Mouse (Mus musculus): ENCODE measurements around the gene Olfr56.

Olfr56 gene

DNA sequence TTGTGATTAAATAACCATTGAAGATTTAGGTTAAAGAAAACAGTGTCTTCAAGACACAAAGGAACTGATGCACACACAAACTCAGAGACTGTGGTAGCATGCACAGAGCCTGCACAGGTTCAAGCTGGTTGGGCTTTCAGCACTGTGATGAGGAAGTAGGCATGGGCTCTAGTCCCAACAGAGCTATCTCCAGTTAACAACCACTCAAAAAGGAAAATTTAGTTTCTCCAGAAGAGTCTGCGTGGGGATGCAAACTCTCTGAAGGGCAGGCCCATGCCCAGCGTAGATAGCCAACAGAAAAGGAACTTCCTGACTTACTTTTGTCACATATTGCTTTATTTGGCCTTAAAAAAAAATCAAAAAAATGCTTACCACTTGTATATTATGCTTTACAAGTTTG is 114.1 kb downstream of the Olfr56 start:
- no peak for DNase-seq

DNA sequence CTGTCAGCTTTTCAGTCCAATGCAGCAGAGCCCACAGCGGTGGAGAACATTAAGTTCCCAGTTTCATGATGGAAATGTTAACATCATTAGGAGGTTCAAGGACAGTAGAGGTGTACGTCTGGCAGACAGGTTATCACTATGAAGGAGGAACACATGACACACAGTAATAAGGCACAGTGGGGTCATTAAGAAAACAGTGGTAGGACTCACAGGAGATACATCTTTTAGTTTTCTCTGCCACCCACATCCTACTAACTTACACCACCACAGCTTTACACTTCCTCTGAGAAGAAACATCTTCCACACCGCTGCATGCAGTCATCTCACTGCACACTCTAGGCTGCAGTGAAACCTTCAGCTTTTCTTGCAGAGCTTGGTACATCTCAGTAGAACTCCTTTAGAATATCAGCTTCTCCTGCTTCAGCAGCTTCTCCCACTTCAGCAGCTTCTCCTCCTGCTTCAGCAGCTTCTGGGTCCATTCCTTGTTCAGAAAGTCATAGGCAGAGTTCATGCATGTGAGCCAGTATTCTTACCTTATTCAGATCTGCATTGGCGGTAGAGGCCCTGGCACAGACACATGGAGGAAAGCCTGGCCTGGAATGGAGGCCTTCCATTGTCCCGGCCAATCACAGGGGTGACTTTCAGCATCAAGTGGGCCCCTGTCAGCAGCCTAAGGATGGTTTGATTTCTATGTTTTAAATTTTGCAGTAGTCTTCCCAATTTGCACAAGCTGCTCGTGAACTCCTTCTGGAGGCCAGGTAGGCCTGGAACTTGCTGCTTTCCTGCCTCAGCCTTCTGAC is 115.4 kb downstream of the Olfr56 start:
- no peak for DNase-seq

DNA sequence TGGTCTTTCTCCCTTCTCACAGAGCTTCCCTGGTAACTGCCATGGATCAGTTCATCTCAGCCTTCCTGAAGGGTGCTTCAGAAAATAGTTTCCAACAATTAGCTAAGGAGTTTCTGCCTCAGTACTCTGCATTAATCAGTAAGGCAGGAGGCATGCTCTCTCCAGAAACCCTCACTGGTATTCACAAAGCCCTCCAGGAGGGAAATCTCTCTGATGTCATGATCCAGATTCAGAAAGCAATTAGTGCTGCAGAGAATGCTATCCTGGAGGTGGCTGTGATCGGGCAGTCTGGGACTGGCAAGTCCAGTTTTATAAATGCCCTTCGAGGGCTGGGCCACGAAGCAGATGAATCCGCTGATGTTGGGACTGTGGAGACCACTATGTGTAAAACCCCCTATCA is 116.7 kb downstream of the Olfr56 start:
- DNase-seq: no peak

DNA sequence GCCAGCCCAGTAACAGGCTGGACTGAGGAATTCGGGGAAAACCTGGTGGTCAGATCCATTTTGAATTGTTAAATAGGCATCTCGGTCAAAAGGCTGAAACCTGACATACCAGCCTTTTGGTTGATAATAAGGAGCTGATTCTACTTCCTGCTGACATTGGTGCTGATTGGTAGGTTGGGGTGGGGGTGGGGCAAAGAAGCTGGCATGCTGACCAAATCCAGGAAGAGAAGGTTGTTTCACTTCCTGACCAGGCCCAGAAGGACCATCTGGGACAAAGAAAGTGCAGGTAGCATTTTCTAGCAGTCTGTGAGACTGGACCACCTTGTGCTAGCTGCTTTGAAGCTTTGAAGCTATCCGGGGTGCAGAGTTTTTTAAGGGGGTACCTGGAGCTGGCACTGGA is 121.7 kb downstream of the Olfr56 start:
- no peak for DNase-seq

DNA sequence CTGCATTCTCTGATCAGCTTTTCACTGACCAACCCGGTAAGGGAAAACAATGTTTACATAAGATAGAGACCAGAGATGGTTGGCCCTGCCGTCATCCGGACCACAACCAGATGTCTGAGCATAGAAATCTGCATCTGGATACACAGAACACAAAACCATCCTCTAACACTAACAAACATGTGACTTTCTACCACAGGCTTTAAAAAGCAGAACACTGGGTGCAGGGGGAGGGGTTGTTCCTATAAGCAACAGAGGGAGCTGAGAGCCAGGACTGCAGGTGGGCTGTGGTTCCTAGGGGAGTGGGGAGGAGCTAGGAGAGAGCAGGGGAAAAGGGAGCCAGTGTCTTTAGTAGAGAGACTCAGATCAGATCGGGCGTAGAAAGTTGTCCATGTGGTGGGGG is 122.8 kb downstream of the Olfr56 start:
- no peak for DNase-seq

DNA sequence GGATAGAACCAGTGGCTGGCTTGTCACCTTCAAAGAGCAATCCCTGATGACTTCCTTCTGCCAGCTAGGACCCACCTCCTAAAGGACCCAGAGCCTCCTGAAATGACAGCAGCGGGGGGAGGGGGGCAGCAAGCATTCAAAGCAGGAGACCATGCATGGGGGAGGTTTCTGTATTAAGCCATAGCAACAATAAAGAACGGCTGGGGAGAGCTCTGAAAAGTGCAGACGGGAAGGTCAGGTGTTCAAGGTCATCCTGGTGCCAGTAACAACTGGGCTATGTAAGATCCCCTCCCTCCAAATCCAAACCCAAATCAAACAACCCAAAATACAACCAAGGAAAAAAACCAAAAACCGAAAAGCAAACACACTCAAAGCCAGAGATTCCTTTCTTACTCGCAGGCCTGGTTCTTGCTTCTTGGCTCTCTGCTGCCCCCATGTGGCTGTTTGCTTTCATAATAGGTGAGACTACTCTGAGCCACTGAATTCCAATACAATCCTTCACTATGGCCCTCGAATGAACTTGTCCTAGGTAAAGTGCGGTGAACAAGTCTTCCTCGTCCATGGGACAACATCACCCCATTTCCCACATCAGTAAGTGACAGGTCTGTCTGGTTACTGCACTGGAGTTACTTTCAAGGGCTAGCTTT is 124.5 kb downstream of the Olfr56 start:
- peak; percentile 89 for DNase-seq

DNA sequence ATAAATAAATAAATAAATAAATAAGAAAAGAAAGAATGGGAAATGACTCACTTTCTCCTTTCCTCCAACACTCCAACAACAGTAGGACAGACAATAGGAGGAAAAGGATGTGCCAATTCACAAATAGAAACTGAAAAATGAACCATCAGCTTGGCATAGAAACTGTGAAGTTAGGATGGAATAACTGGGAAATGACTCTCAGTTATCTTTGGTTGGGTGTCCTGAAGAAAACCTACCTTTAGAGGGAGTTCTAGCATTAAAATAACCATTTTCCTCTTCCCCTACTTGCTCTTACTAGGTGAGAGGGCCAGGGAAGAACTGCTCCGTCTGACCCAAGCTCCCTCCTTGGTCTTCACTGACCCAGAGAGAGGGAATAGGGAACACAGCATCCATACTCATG is 127.1 kb downstream of the Olfr56 start:
- DNase-seq: no peak

DNA sequence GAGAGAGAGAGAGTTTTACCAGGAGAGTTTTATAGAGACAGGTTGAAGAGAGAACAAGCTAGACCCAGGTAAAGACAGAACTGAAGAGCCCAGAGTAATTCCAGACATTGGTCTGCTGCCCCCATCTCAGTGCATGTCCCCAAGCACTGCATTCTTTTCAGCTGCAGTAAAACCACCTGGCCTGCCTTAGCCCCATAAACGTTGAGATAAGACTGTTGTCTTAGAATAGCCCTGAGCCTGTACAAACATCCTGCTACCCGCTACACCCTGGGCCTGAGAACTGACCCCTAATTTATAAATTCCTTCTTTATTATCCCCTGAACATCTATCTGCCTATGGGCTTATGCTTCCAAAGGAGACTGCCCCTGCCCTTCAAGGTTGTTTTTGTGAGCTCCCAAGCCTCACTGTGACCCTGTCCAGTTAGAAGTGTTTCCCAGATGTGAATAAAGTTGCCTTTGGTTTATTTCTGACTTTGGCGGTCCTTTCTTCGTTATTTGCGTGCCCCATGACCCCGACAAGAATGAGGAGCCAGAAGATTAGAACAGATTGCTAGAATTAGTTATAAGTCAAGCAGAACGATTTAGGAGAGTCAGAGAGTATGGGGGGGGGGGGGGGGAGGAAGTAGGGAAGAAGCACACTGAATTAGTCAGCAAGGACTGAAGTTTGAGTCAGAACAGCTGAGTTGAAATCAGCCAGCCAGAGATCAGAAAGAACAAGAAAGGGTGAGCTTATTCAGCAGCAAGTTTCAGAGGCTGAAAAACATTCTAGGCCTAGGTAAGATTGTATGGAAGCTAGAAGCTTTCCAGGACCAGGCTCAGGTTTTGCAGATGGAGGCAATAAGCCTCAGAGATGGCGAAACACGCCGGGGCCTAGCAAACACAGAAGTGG is 129.2 kb downstream of the Olfr56 start:
- DNase-seq: no peak

DNA sequence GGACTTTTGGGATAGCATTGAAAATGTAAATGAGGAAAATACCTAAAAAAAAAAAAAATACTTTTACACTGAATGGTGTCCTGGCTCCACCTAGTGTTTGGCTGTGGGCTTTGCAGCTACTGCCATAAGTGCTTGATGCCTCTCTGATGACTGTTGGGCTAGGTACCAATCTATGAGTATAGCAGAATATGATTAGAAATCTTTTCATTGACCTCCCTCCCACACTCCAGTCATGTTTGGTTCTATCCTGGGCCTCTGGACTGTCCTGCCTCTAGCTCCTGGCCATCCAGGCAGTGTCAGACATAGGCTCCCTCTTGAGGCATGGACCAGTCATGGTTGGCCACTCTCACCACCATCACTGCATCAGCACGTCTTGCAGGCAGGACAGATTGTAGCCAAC is 130.1 kb downstream of the Olfr56 start:
- peak; percentile 48 for DNase-seq

DNA sequence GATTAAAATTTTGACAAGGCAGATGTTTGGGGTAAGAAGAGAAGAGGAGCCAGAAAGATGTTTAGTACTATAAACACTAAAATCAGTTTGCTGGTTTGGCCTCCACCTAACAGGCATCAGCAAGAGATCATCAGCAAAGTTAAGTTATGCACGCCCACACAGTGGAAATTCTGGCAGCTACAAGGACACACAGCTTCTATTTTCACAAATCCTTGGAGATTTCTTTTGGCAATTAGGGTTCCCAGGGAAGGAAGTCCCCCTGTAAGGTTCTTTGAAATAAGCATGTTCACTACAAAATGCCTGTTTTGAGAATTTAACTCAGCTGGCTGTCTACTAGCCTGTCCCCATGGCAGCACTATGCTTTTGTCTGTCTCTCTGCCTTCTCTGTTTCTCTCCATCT is 132.3 kb downstream of the Olfr56 start:
- no peak for DNase-seq

DNA sequence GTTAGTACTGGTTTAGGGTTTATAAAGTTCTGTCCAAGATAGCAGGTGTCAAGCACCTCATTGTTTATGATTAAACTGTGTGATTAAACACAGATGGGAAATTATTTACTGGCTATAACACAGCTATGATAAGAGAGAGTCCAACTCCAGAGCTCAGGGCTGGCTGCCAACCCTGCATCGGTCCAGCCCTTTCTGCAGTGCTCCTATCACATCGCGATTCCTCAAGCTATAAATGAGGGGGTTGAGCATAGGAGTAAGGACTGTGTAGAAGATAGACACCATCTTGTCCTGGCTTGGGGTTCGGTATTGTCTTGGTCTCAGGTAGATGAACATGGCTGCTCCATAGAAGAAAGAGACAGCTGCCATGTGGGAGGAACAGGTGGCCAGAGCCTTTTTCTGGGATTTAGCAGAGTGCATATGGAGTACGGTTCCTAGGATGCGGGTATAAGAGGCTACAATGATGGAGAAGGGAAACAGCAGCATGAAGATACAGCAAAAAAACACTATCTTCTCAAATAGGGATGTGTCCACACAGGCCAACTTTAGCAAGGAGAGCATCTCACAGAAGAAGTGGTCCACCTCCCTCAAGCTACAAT is 134.0 kb downstream of the Olfr56 start:
- DNase-seq: no peak

DNA sequence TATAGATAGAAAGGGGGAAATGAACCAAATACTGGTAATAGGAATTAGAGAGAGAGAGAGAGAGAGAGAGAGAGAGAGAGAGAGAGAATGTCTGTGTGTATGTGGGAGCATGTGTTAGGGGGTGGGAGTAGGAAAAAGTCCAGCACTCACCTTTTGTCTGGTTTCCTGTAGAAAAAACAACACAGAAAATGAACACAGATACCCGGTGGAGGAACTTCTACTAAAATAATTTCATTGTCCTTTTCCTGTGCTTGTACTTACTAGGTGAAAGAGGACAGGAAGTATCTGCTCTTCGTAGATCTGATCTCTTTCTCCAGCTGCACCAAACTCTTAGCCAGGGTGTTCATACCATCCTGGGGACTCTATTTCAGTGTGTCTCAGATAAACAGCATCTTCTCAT is 135.5 kb downstream of the Olfr56 start:
- no peak for DNase-seq

DNA sequence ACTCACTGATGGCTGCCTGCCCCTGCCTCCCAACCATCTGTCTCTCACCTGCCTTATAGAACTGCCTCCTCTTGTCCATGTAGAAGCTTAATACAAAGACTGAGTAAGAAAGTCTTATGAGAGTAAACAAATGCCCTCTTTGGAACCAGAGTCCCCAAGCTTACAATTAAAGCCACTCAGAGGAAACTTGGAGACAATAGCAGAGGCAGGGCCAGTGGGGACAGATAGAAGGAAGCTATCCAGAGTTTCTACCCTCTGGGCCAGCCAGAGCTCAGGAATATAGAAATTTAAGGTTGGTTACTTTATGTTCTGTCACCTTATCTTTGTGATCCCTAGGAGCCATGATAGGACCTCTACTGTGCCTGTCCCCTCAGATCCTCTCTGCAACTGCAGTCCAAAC is 136.1 kb downstream of the Olfr56 start, which contains the start of gene Olfr1396:
TSS of gene Olfr1396 (minus strand) at position 101 of the 400 bp plus-strand sequence.
- DNase-seq: no peak

DNA sequence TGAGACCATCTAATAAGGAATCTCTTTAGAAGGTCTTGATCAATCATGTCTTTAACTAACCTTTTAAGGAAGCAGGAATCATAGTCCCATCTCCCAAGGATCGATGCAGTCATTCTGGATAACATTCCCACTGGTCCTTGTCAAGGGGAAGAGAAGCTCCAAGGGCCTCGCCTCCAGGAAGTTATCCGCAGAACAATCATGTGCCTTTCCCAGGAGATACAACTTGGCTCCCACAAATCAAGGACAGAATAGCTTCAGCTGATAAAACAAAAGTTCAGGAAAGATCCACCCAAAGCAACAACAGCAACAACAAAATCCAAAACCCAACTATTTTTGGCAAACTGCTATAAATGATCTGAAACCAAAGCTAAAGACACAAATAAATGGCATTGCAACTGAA is 140.9 kb downstream of the Olfr56 start:
- DNase-seq: no peak

DNA sequence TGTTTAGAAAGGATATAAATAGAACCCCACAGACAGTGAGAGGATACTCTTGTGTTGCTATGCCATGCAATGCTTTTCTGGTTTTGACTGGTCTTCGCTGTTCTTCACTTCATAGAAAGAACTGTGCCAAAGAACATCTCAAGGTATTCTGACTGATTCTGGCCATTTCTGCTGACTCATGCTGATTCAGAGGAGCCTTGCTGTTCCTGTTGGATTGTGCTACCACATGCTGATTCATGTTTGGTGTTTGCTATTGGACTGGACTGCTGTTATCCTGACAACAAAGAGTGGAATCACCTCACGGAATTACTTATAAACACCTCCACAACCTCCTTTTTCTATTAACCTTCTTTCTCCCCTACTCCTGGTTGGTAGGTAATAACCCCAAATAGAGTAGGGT is 145.5 kb downstream of the Olfr56 start:
- DNase-seq: no peak

DNA sequence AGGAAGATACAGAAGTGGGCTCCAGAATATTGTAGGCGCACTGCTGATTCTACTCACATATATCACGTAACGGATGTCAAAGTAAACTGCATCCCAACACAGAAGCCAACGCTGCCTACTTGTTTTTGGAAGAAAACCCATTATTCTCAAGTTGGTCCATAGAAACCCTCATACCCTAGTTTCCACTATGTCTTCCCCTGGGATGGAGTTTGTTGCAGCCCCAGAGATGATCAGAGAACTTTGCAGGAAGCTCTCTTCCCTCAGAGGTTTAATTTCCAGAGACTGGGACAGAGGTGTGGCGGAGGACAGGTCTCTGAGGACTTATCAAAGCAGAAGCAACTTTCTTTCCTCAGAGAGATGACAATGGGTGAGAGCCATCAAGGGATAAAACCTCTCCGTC is 163.3 kb downstream of the Olfr56 start, which contains the start of gene Olfr1395:
TSS of gene Olfr1395 (plus strand) at position 301 of the 400 bp plus-strand sequence.
- DNase-seq: no peak

DNA sequence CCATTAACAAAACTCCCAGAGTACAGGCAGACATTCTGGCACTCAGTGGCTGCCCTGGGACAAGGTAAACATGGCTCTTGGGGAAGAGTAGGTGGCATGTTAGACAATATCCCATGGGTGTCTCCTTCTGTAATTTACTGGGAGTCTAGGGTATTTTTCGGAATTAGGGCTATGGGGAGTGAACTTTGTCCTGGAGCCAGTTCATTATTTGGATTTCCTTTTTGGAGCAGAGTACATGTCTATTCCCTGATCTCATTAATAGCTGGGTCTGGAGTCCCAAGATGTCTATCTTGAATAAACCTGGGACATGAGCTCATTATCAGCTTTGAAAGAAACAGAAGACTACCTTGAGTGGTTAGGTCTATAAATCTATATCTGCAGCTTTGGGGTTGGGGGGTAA is 175.4 kb downstream of the Olfr56 start, which contains the start of gene Olfr1394:
TSS of gene Olfr1394 (plus strand) at position 301 of the 400 bp plus-strand sequence.
- DNase-seq: no peak

DNA sequence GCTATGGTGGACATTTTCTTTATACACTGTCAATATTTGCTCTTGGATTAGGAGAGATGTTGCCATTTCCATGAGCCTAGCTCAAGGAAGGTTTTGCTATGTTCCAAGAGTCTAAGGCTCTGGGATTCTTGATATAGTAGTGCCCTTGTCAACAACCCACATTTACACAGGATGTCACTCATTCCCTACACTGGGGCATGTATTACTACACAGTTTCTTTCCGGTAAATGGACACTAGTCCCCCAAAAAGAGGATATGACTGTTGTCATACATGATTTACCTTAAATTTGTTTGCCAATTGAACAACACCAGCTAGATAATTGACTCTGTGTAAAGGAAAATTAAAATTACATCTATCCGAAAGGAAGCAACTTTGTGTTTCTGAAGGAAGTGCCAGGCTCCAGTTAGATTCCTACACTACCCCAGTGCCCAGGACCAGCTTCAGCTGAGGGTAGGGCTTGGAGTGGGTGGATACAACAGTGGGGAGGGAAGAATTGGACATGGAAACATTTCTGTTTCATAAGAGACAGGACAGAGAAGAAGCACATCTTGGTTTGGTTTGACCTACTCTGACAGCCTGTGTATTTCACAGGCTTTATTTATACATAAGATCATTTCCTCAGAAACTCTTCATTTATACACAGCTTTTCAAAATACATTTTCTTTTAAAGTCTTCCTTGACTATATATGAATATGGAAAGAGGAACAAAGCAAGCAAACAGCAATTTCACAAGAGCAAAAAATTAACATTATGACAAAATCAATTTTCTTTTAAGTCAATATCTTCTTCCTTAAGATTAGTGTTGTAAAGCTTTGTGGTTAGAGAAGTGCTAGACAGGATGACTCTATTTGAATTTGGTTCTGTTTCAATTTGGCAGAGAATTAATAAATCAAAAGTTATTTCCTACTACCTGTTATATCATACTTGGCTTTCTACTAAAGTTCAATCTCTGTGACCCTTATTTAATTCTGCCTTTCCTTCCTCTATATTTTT is 178.4 kb downstream of the Olfr56 start:
- no peak for DNase-seq

DNA sequence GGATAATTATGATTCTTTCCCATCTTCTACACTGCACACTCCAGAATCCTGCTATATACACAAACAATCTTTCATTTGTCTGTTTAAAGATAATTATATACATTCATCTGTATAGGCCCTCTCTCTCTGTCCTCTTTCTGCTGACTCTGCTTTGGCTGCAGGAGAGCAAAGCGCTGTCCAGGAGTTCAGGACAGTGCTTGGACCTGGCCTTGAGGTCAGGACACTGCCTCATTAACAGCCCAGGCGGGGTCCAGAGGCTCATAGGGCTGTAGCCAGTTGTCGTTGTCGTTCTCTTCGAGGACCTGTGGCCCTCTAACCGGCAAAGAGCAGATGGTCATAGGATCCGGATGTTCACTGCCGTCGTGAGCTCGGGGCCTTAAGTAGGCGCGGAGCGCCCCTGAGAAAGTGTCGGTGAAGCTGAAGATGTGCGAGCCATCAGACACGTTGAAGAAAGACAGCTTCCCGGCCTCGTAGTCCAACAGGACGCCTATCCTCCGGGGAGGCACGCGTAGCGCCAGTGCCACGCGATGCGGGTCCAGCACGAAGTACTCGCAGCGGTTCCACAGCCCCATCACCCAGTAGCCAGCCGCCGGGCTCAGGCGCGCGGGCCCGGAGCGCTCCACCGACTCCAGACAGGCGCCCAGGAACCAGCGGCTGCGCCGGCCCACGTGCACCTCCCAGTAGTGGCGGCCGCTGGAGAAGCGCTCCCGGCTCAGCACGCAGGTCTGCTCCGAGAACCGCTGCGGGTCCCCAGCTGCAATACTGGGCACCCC is 190.3 kb downstream of the Olfr56 start:
- peak; percentile 14 for DNase-seq

DNA sequence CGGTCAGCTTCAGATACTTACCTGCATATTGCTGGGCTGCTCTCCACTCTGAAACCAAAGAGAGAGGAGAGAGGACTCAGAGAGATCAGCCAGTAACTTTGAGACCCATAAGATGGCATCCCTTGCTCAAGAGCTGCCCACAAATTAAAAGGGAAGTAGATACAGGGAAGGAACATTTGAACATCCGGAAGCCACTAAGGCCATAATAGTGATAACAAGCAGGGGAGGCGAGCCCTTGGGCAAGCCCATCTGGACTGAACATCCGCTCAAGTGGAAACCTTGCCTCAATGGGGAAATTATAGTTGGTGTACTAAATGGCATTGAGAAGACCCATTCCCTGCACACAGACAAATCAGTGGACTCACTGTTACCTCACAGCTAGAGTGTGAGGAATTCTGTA is 191.9 kb downstream of the Olfr56 start:
- no peak for DNase-seq

DNA sequence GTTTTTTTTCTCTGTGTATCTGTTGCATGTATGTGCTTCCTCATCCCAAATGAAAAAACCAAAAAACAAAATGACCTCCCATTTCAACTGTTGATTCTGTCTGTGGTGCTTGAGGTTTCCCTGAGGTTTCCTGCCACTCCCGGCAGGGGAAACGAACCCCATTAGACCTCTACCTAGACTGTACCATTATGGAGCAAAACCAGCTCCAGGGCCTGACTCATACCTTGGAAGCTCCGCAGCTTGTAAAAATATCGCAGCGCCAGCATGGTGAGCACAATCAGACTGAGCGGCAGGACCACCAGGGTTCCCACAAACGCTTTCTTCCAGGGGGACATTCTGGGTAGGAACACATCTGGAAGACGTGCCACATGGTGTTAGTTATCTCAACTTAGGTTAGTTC is 196.7 kb downstream of the Olfr56 start:
- DNase-seq: no peak

Measured in kidney, adult 18-20 months (tissue).